Mouse (Mus musculus): ENCODE data around the gene Col10a1. TPM values are rescaled to one million over a fixed set of nuclear protein-coding genes. Genes with fewer than 3 reads are reported as not detected.

Gene Col10a1
- 0.03 TPM in 1 of 2 replicates, not detected in the other for polyA plus RNA-seq (2012; rRNA removed)

GRCm38 (mm10) chr10:34389681-34390080 lies at the start of gene Col10a1:
Gene Col10a1 (plus strand): TSS chr10:34389981.

GRCm38 (mm10) chr10:34418204-34418756 lies 28.5 kb downstream of the Col10a1 start, which contains the start of gene Nt5dc1:
Gene Nt5dc1 (minus strand): TSS chr10:34418552.

Other genes with a start within 250 kb of the Col10a1 start
- gene Dse, start 182.3 kb upstream of the Col10a1 start, polyA plus RNA-seq (2012; rRNA removed), result 4.3 and 6.9 TPM in 2 replicates
- gene Tspyl1, start 107.8 kb upstream of the Col10a1 start, polyA plus RNA-seq (2012; rRNA removed), result 18.8 and 21.4 TPM in 2 replicates
- 3.0 and 4.1 TPM in 2 replicates for gene Tspyl4, start 92.5 kb upstream of the Col10a1 start, polyA plus RNA-seq (2012; rRNA removed)
- gene Nt5dc1, start 28.6 kb downstream of the Col10a1 start, polyA plus RNA-seq (2012; rRNA removed), result 4.5 and 5.2 TPM in 2 replicates
- 10.5 and 11.4 TPM in 2 replicates for gene Frk, start 93.4 kb downstream of the Col10a1 start, polyA plus RNA-seq (2012; rRNA removed)

All from colon, adult 2 months (tissue).